Mouse (Mus musculus) brain, embryonic 14.5 days (tissue): Measurements from ENCODE around the gene Pafah1b3.

Experiments
- CTCF ChIP-seq: fragments of 200-500 bp; IDR thresholded peaks from 2 replicates; pipeline ENCODE4 v1.5.1; 2012; ENCODE audit warnings: inconsistent platforms, mild to moderate bottlenecking, moderate library complexity, borderline replicate concordance; ENCODE audit not compliant: insufficient read depth, insufficient read length; ENCODE audit errors: extremely low read depth
- POLR2A ChIP-seq: fragments of 200-500 bp; IDR thresholded peaks from 2 replicates; pipeline ENCODE4 v1.6.1; 2012; ENCODE audit warnings: mild to moderate bottlenecking, inconsistent platforms, borderline replicate concordance; ENCODE audit not compliant: poor library complexity, insufficient read depth, insufficient read length, severe bottlenecking; ENCODE audit errors: extremely low read depth

DNA sequence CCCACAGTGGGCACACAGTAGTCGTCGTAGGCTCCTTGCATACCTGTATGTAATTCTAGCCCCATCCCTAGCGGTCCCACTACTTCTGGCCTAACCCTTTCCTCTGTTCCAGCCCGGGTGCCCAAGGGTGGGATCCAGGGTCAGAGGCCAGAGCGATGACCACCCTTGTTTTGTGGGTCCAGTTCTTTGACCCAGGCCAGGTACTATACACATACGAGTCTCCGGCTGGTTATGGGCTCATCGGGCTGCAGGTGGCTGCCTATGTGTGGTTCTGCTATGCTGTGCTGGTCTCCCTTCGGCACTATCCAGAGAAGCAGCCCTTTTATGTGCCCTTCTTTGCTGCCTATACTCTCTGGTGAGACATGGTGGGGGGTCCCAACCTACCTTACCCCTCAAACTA, 11.6 kb upstream of the Pafah1b3 start:
- TF ChIP-seq CTCF (no peak), POLR2A (no peak)
